Mouse (Mus musculus) MEL (cell line): Measurements from ENCODE around the gene Fkbp5. TPM values are rescaled to one million over a fixed set of nuclear protein-coding genes. Genes with fewer than 3 reads are reported as not detected.

ENCODE experiments used
- DNase-seq: peaks from one replicate; pipeline ENCODE4 v3.0.0; 2011; ENCODE audit warnings: low read depth, low spot score
- H3K27ac ChIP-seq: 2 replicates; pipeline ENCODE4 v1.5.1; 2012; ENCODE audit warnings: low read depth, mild to moderate bottlenecking, control low read depth, low read length, moderate library complexity; ENCODE audit not compliant: control insufficient read depth
- H3K27me3 ChIP-seq, 2 experiments: fragments of 150-350 bp in 1 of 2; sonication (generic) in 1 of 2; 2 replicates each; pipeline ENCODE4 v1.6.1; 2012; ENCODE audit warnings: low read length in 2 of 2, mild to moderate bottlenecking in 2 of 2, improper control_type of control experiment in 1 of 2, moderate library complexity in 1 of 2; ENCODE audit not compliant: insufficient read depth in 2 of 2, control insufficient read depth in 1 of 2
- H3K36me3 ChIP-seq, 2 experiments: 2 replicates each; pipeline ENCODE4 v1.6.1; 2012 to 2014; ENCODE audit warnings: low read length in 2 of 2, improper control_type of control experiment in 1 of 2, inconsistent platforms in 1 of 2, mild to moderate bottlenecking in 1 of 2; ENCODE audit not compliant: insufficient read depth in 2 of 2, control insufficient read depth in 1 of 2
- H3K4me1 ChIP-seq, 2 experiments: fragments of 150-350 bp in 1 of 2; sonication (generic) in 1 of 2; 2 replicates each; pipeline ENCODE4 v1.6.1; 2012; ENCODE audit warnings: low read length in 2 of 2, improper control_type of control experiment in 1 of 2, mild to moderate bottlenecking in 1 of 2; ENCODE audit not compliant: insufficient read depth in 2 of 2, control insufficient read depth in 1 of 2
- H3K4me3 ChIP-seq, 2 experiments: fragments of 150-350 bp in 1 of 2; sonication (generic) in 1 of 2; 2 replicates each; pipeline ENCODE4 v1.5.1; 2012; ENCODE audit warnings: low read depth in 2 of 2, low read length in 2 of 2, mild to moderate bottlenecking in 2 of 2, moderate library complexity in 2 of 2, control low read depth in 1 of 2, improper control_type of control experiment in 1 of 2; ENCODE audit not compliant: control insufficient read depth in 1 of 2, insufficient read depth in 1 of 2
- H3K79me2 ChIP-seq: 2 replicates; pipeline ENCODE4 v1.6.1; 2012; ENCODE audit warnings: mild to moderate bottlenecking, low read length, moderate library complexity; ENCODE audit not compliant: control insufficient read depth, poor library complexity, insufficient read depth
- H3K9ac ChIP-seq: 2 replicates; pipeline ENCODE4 v1.6.1; 2012; ENCODE audit warnings: low read depth, mild to moderate bottlenecking, control low read depth, low read length, moderate library complexity; ENCODE audit not compliant: control insufficient read depth, poor library complexity, severe bottlenecking
- H3K9me3 ChIP-seq: fragments of 150-350 bp; sonication (generic); replicated peaks from 2 replicates; pipeline ENCODE4 v1.6.1; 2012; ENCODE audit warnings: mild to moderate bottlenecking, low read length, improper control_type of control experiment, moderate library complexity; ENCODE audit not compliant: insufficient read depth
- BHLHE40 ChIP-seq: IDR thresholded peaks from 2 replicates; pipeline ENCODE4 v1.6.1; 2012; ENCODE audit warnings: low read depth, mild to moderate bottlenecking, inconsistent platforms, low read length, improper control_type of control experiment, borderline replicate concordance
- CHD1 ChIP-seq: IDR thresholded peaks from 2 replicates; pipeline ENCODE4 v1.6.1; 2012; ENCODE audit warnings: low read depth, mild to moderate bottlenecking, inconsistent platforms, low read length, improper control_type of control experiment
- CTCF ChIP-seq, 3 experiments: IDR thresholded peaks in 2 of 3; conservative IDR thresholded peaks in 1 of 3; 2 replicates each; pipeline ENCODE4 v1.5.1; 2011 to 2012; ENCODE audit warnings: low read length in 3 of 3, low read depth in 2 of 3, mild to moderate bottlenecking in 2 of 3, improper control_type of control experiment in 1 of 3, inconsistent platforms in 1 of 3, mixed read lengths in 1 of 3, moderate library complexity in 1 of 3; ENCODE audit not compliant: control insufficient read depth in 1 of 3, insufficient read depth in 1 of 3, poor library complexity in 1 of 3, severe bottlenecking in 1 of 3
- EP300 ChIP-seq, 2 experiments: IDR thresholded peaks; 2 replicates each; pipeline ENCODE4 v1.6.1; 2011; ENCODE audit warnings: improper control_type of control experiment in 2 of 2, low read length in 2 of 2, low read depth in 1 of 2, mild to moderate bottlenecking in 1 of 2
- ETS1 ChIP-seq: IDR thresholded peaks from 2 replicates; pipeline ENCODE4 v1.6.1; 2012; ENCODE audit warnings: low read depth, mild to moderate bottlenecking, inconsistent platforms, low read length, improper control_type of control experiment, moderate library complexity
- GATA1 ChIP-seq: IDR thresholded peaks from 2 replicates; pipeline ENCODE4 v1.6.1; 2011; ENCODE audit warnings: low read depth, low read length, improper control_type of control experiment
- JUND ChIP-seq: IDR thresholded peaks from 2 replicates; pipeline ENCODE4 v1.6.1; 2011; ENCODE audit warnings: low read depth, mild to moderate bottlenecking, improper control_type of control experiment, low read length
- KAT2A ChIP-seq: conservative IDR thresholded peaks from 2 replicates; pipeline ENCODE4 v1.6.1; 2012; ENCODE audit warnings: low read depth, low read length, improper control_type of control experiment, inconsistent platforms
- MAZ ChIP-seq: IDR thresholded peaks from 2 replicates; pipeline ENCODE4 v1.6.1; 2012; ENCODE audit warnings: low read depth, mild to moderate bottlenecking, inconsistent platforms, low read length, improper control_type of control experiment
- MXI1 ChIP-seq: IDR thresholded peaks from 2 replicates; pipeline ENCODE4 v1.6.1; 2011; ENCODE audit warnings: mild to moderate bottlenecking, low read depth, low read length, improper control_type of control experiment
- NELFE ChIP-seq: IDR thresholded peaks from 2 replicates; pipeline ENCODE4 v1.6.1; 2011; ENCODE audit warnings: low read depth, low read length, improper control_type of control experiment
- POLR2A ChIP-seq, 2 experiments: IDR thresholded peaks; 2 replicates each; pipeline ENCODE4 v1.6.1; 2011 to 2012; ENCODE audit warnings: low read length in 2 of 2, mild to moderate bottlenecking in 2 of 2, control low read depth in 1 of 2, improper control_type of control experiment in 1 of 2, low read depth in 1 of 2, moderate library complexity in 1 of 2; ENCODE audit not compliant: control insufficient read depth in 1 of 2, insufficient read depth in 1 of 2, poor library complexity in 1 of 2
- POLR2AphosphoS2 ChIP-seq: IDR thresholded peaks from 2 replicates; pipeline ENCODE4 v1.6.1; 2011; ENCODE audit warnings: low read length, improper control_type of control experiment
- RAD21 ChIP-seq: IDR thresholded peaks from 2 replicates; pipeline ENCODE4 v1.6.1; 2011; ENCODE audit warnings: mild to moderate bottlenecking, low read depth, low read length, improper control_type of control experiment
- SIN3A ChIP-seq: IDR thresholded peaks from 2 replicates; pipeline ENCODE4 v1.6.1; 2012; ENCODE audit warnings: low read length, improper control_type of control experiment, inconsistent platforms
- SMC3 ChIP-seq: IDR thresholded peaks from 2 replicates; pipeline ENCODE4 v1.6.1; 2011; ENCODE audit warnings: low read depth, low read length, improper control_type of control experiment
- TBP ChIP-seq: IDR thresholded peaks from 2 replicates; pipeline ENCODE4 v1.8.0; 2011; ENCODE audit warnings: low read depth, low read length, improper control_type of control experiment
- USF2 ChIP-seq, 2 experiments: IDR thresholded peaks; 2 replicates each; pipeline ENCODE4 v1.6.1; 2011 to 2012; ENCODE audit warnings: improper control_type of control experiment in 2 of 2, low read length in 2 of 2, borderline replicate concordance in 1 of 2, inconsistent platforms in 1 of 2, low read depth in 1 of 2, mild to moderate bottlenecking in 1 of 2; ENCODE audit not compliant: insufficient read depth in 1 of 2
- ZC3H11A ChIP-seq: IDR thresholded peaks from 2 replicates; pipeline ENCODE4 v1.6.1; 2012; ENCODE audit warnings: low read depth, mild to moderate bottlenecking, inconsistent platforms, low read length, improper control_type of control experiment
- ZKSCAN1 ChIP-seq: IDR thresholded peaks from 2 replicates; pipeline ENCODE4 v1.6.1; 2012; ENCODE audit warnings: low read depth, mild to moderate bottlenecking, inconsistent platforms, low read length, improper control_type of control experiment, moderate library complexity
- ZMIZ1 ChIP-seq: IDR thresholded peaks from 2 replicates; pipeline ENCODE4 v1.6.1; 2012; ENCODE audit warnings: low read depth, mild to moderate bottlenecking, inconsistent platforms, low read length, improper control_type of control experiment, moderate library complexity
- ZNF384 ChIP-seq: IDR thresholded peaks from 2 replicates; pipeline ENCODE4 v1.6.1; 2012; ENCODE audit warnings: low read depth, mild to moderate bottlenecking, inconsistent platforms, low read length, improper control_type of control experiment
- polyA plus RNA-seq, 2 experiments: library from polyadenylated mRNA; stranded (reverse) in 1 of 2; unstranded in 1 of 2; fragments of >175 nt in 1 of 2; fragments of >200 nt in 1 of 2; gene quantifications; 2 replicates each; pipeline versions ENCODE4 v1.2.1 to v1.2.4; 2012; ENCODE audit warnings: low replicate concordance in 2 of 2, low read depth in 1 of 2; ENCODE audit not compliant: insufficient read length in 2 of 2, insufficient read depth in 1 of 2, missing spikeins in 1 of 2
- total RNA-seq: library from RNA; depleted of rRNA; stranded (reverse); fragments of 300-350 nt; gene quantifications from 2 replicates; pipeline ENCODE4 v1.2.3, GENCODE M21; 2012

The Fkbp5 gene
- total and polyA plus RNA-seq, 3 experiments: 16.6 to 184 (median 44.3) TPM

GRCm38 (mm10) chr17:28500465-28500864, 16.9 kb downstream of the Fkbp5 start:
- Histone ChIP-seq H3K9me3 (no peaks in the 10 kb centered on the region), H3K4me3 (no peak overlapping the region), H3K4me1 (no peaks in the 10 kb centered on the region), H3K27ac (no peak overlapping the region), H3K27me3 (no peaks in the 10 kb centered on the region), H3K36me3 (no peaks in the 10 kb centered on the region), H3K9ac (no peak overlapping the region), H3K79me2 (no peaks in the 10 kb centered on the region)
- TF ChIP-seq USF2 (IDR thresholded peaks at IDR 0.05; ENCODE audit: borderline replicate concordance in 1 of 2, insufficient read depth in 1 of 2, low read depth in 1 of 2, low read length in 2 of 2) (no peak), RAD21 (no peak), ZNF384 (no peak), EP300 (IDR thresholded peaks at IDR 0.05; ENCODE audit: low read depth in 1 of 2, low read length in 2 of 2) (no peak), ZMIZ1 (no peak), NELFE (no peak), SMC3 (no peak), GATA1 (no peak), JUND (no peak), SIN3A (no peak), POLR2AphosphoS2 (no peak), CHD1 (no peak), POLR2A (IDR thresholded peaks at IDR 0.05; ENCODE audit: control insufficient read depth in 1 of 2, insufficient read depth in 1 of 2, low read depth in 1 of 2, low read length in 2 of 2, poor library complexity in 1 of 2) (no peak), CTCF (IDR thresholded peaks at IDR 0.05 in 2 of 3, conservative IDR thresholded peaks at IDR 0.05 in 1 of 3; ENCODE audit: control insufficient read depth in 1 of 3, insufficient read depth in 1 of 3, low read depth in 2 of 3, low read length in 3 of 3, poor library complexity in 1 of 3, severe bottlenecking in 1 of 3) (no peak), TBP (no peak), ZKSCAN1 (no peak)
- DNase-seq: no peak

DNA sequence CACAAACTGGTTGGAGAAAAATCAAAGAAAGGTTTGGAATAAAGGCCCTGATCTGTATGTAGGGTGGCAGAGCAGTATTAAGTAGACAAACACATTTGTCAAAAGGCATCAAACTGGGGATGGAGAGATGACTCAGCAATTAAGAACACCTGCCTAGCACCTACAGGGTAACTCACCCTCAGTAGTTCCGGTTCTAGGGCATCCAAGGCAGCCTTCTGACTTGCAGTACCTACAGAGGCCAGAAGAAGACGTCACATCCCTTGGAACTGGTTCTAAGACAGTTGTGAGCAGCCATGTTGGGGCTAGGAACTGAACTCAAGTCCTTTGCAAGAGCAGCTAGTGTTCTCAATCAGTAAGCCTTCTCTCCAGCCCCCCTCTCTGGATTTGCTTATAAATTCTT, 18.1 kb downstream of the Fkbp5 start:
- TF ChIP-seq BHLHE40: no peak
- no peak for TF ChIP-seq ZC3H11A
- TF ChIP-seq USF2 (IDR thresholded peaks at IDR 0.05; ENCODE audit: borderline replicate concordance in 1 of 2, insufficient read depth in 1 of 2, low read depth in 1 of 2, low read length in 2 of 2): no peak
- no peak for TF ChIP-seq KAT2A
- no peak for TF ChIP-seq ETS1
- TF ChIP-seq MXI1: no peak
- TF ChIP-seq MAZ: no peak
- TF ChIP-seq EP300 (IDR thresholded peaks at IDR 0.05; ENCODE audit: low read depth in 1 of 2, low read length in 2 of 2): no peak
- no peak for TF ChIP-seq CTCF (IDR thresholded peaks at IDR 0.05 in 2 of 3, conservative IDR thresholded peaks at IDR 0.05 in 1 of 3; ENCODE audit: control insufficient read depth in 1 of 3, insufficient read depth in 1 of 3, low read depth in 2 of 3, low read length in 3 of 3, poor library complexity in 1 of 3, severe bottlenecking in 1 of 3)
- no peak for TF ChIP-seq SIN3A
- H3K79me2 ChIP-seq: no peaks in the 10 kb centered on the region
- no peak for DNase-seq
- no peak overlapping the region for H3K27ac ChIP-seq
- H3K27me3 ChIP-seq: no peaks in the 10 kb centered on the region
- no peaks in the 10 kb centered on the region for H3K4me1 ChIP-seq
- no peaks in the 10 kb centered on the region for H3K36me3 ChIP-seq
- H3K9ac ChIP-seq: no peak overlapping the region
- no peak overlapping the region for H3K4me3 ChIP-seq
- no peaks in the 10 kb centered on the region for H3K9me3 ChIP-seq
